Mouse (Mus musculus) forebrain, postnatal 0 days (tissue): ENCODE results near the gene Dgat2. TPM values are rescaled to one million over a fixed set of nuclear protein-coding genes. Genes with fewer than 3 reads are reported as not detected.

Experiments
- ATAC-seq: fragments of 200-750 bp; cut with Nextera tagmentation; 2 replicates; pipeline ENCODE4 v1.8.0; 2017; ENCODE audit warnings: mild to moderate bottlenecking, moderate library complexity
- DNase-seq: peaks from one replicate; pipeline ENCODE4 v3.0.0-alpha.2; 2015
- H3K27ac ChIP-seq: fragments of 300-500 bp; sonication (generic); 2 replicates; pipeline ENCODE4 v1.5.1; 2014; ENCODE audit warnings: low read depth, mild to moderate bottlenecking, antibody characterized with exemption, low read length, moderate library complexity, mixed read lengths
- H3K27me3 ChIP-seq: fragments of 300-500 bp; sonication (generic); 2 replicates; pipeline ENCODE4 v1.6.1; 2014; ENCODE audit warnings: mild to moderate bottlenecking, low read length, mixed read lengths; ENCODE audit not compliant: insufficient read depth
- H3K36me3 ChIP-seq: fragments of 300-500 bp; sonication (generic); 2 replicates; pipeline ENCODE4 v1.6.1; 2014; ENCODE audit warnings: mild to moderate bottlenecking, moderate library complexity; ENCODE audit not compliant: insufficient read depth
- H3K4me1 ChIP-seq: fragments of 300-500 bp; sonication (generic); 2 replicates; pipeline ENCODE4 v1.6.1; 2014; ENCODE audit warnings: antibody characterized with exemption; ENCODE audit not compliant: insufficient read depth
- H3K4me2 ChIP-seq: fragments of 300-500 bp; sonication (generic); 2 replicates; pipeline ENCODE4 v1.6.1; 2014; ENCODE audit warnings: low read depth, mild to moderate bottlenecking, moderate library complexity
- H3K4me3 ChIP-seq: fragments of 300-500 bp; sonication (generic); 2 replicates; pipeline ENCODE4 v1.5.1; 2014; ENCODE audit warnings: low read depth, low read length, mixed read lengths
- H3K9ac ChIP-seq: fragments of 300-500 bp; sonication (generic); 2 replicates; pipeline ENCODE4 v1.6.1; 2014; ENCODE audit warnings: mild to moderate bottlenecking
- H3K9me3 ChIP-seq: fragments of 300-500 bp; sonication (generic); 2 replicates; pipeline ENCODE4 v1.6.1; 2016; ENCODE audit warnings: low read length
- CTCF ChIP-seq: sonication (generic); IDR thresholded peaks from 2 replicates; pipeline ENCODE4 v1.5.1; 2016; ENCODE audit warnings: antibody characterized with exemption, control low read depth, low read depth
- WGBS: fragments of 180-500 bp; shearing (Covaris S2); extraction: QIAGEN DNeasy Blood & Tissue Kit; methylation state at CpG from one replicate; pipeline ENCODE4 v1.1.7; 2014; 5-methylcytosine and 5-hydroxymethylcytosine counted together
- polyA plus RNA-seq: library from polyadenylated mRNA; unstranded; fragments of >200 nt; fragmentation: Nextera tagmentation; extraction: Ambion mirVana; gene quantifications from 2 replicates; pipeline ENCODE4 v1.2.1, GENCODE M21; 2015
- total RNA-seq: library from RNA; depleted of rRNA; stranded (reverse); fragments of >200 nt; gene quantifications from 2 replicates; pipeline ENCODE4 v1.2.3, GENCODE M21; 2014

Dgat2 gene
- total and polyA plus RNA-seq, 2 experiments from 2014 or later, result 41.3 TPM

- no peaks in the 10 kb centered on the region for H3K27me3 ChIP-seq
- no peaks in the 10 kb centered on the region for H3K4me1 ChIP-seq
- no peak overlapping the region for H3K4me2 ChIP-seq
- H3K27ac ChIP-seq, result no peak overlapping the region
- H3K4me3 ChIP-seq, result no peak overlapping the region
- H3K9ac ChIP-seq, result no peak overlapping the region
- no peaks in the 10 kb centered on the region for H3K9me3 ChIP-seq
- ATAC-seq (no peak), DNase-seq (no peak)
- WGBS, result 62% methylated on average over 1 of the region's 1 CpGs
- TF ChIP-seq CTCF, result no peak
- no peaks in the 10 kb centered on the region for H3K36me3 ChIP-seq
These were observed 33.5 kb downstream of the Dgat2 start for GRCm38 (mm10) chr7:99149017-99149416.

- DNase-seq (no peak), ATAC-seq (no peak)
- Histone ChIP-seq H3K27me3 (no peaks in the 10 kb centered on the region), H3K9me3 (no peaks in the 10 kb centered on the region), H3K4me2 (no peak overlapping the region), H3K4me3 (no peak overlapping the region), H3K4me1 (no peaks in the 10 kb centered on the region), H3K9ac (no peak overlapping the region), H3K36me3 (no peaks in the 10 kb centered on the region), H3K27ac (no peak overlapping the region)
- no peak for TF ChIP-seq CTCF
- WGBS, result 86% methylated on average over 7 of the region's 7 CpGs
These were observed 35.0 kb downstream of the Dgat2 start for GRCm38 (mm10) chr7:99147494-99147893.

- no peak for TF ChIP-seq CTCF
- no peak for ATAC-seq
- WGBS, result 83% methylated on average over 7 of the region's 7 CpGs
These were observed 35.6 kb downstream of the Dgat2 start for GRCm38 (mm10) chr7:99146906-99147305.

DNA sequence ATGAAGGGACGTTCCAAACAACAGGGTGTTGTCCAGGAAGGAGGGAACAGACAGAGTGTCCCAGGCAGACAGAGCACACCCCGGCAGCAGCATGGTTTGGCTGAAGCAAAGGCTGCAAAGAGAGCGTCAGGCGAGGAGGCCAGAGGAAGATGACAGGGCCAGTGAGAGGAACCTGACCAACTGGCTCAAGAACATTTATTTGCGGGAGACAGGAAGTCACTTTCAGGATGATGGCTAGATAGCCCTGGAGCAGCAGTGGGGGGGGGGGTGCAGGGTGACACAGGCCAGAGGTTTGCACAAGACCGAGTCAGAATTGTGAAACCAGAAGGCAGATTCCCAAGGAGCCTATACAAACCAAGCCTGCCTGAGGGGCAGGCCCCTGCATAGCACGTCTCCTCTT, 36.5 kb downstream of the Dgat2 start:
- no peak for DNase-seq
- H3K4me1 ChIP-seq, result 0 out of 2 replicates have a peak, but pooled peaks cover 3% of the 10 kb centered on the region
- no peak for ATAC-seq
- no peak overlapping the region for H3K9ac ChIP-seq
- no peak overlapping the region for H3K4me2 ChIP-seq
- TF ChIP-seq CTCF, result no peak
- H3K27ac ChIP-seq, result no peak overlapping the region
- 71% methylated on average over 7 of the region's 7 CpGs for WGBS
- H3K4me3 ChIP-seq, result no peak overlapping the region
- no peaks in the 10 kb centered on the region for H3K27me3 ChIP-seq
- no peaks in the 10 kb centered on the region for H3K9me3 ChIP-seq
- no peaks in the 10 kb centered on the region for H3K36me3 ChIP-seq

More at GRCm38 (mm10) chr7:99146906-99147305, 35.6 kb downstream of the Dgat2 start:
- Histone ChIP-seq H3K4me3 (no peak overlapping the region), H3K27me3 (no peaks in the 10 kb centered on the region), H3K4me1 (0 out of 2 replicates have a peak, but pooled peaks cover 2% of the 10 kb centered on the region), H3K9me3 (no peaks in the 10 kb centered on the region), H3K4me2 (no peak overlapping the region), H3K9ac (no peak overlapping the region), H3K36me3 (no peaks in the 10 kb centered on the region), H3K27ac (no peak overlapping the region)
- DNase-seq, result no peak

- Histone ChIP-seq H3K9ac (no peak overlapping the region), H3K4me2 (no peak overlapping the region), H3K4me1 (0 out of 2 replicates have a peak, but pooled peaks cover 3% of the 10 kb centered on the region), H3K36me3 (no peaks in the 10 kb centered on the region), H3K27ac (no peak overlapping the region), H3K9me3 (no peaks in the 10 kb centered on the region), H3K4me3 (no peak overlapping the region), H3K27me3 (no peaks in the 10 kb centered on the region)
- DNase-seq (no peak), ATAC-seq (no peak)
- TF ChIP-seq CTCF, result no peak
- WGBS, result 66% methylated on average over 11 of the region's 11 CpGs
These were observed 37.9 kb downstream of the Dgat2 start for GRCm38 (mm10) chr7:99144616-99145015.

GRCm38 (mm10) chr7:99143244-99143643, 39.3 kb downstream of the Dgat2 start:
- Histone ChIP-seq H3K4me3 (no peak overlapping the region), H3K27me3 (no peaks in the 10 kb centered on the region), H3K9ac (no peak overlapping the region), H3K4me2 (no peak overlapping the region), H3K36me3 (no peaks in the 10 kb centered on the region), H3K27ac (no peak overlapping the region), H3K9me3 (no peaks in the 10 kb centered on the region), H3K4me1 (peaks cover 6% of the 10 kb centered on the region; the same call in 1 of the 2 replicates)
- TF ChIP-seq CTCF, result no peak
- 78% methylated on average over 3 of the region's 3 CpGs for WGBS
- DNase-seq, result no peak
- no peak for ATAC-seq

- H3K9me3 ChIP-seq, result no peaks in the 10 kb centered on the region
- H3K4me2 ChIP-seq, result peak overlapping the region; percentile 77
- H3K4me3 ChIP-seq, result peak overlapping the region; percentile 96
- DNase-seq (no peak), ATAC-seq (no peak)
- H3K27ac ChIP-seq, result peak overlapping the region; percentile 62
- H3K9ac ChIP-seq, result peak overlapping the region; percentile 31
- no peak for TF ChIP-seq CTCF
- no peaks in the 10 kb centered on the region for H3K36me3 ChIP-seq
- H3K27me3 ChIP-seq, result no peaks in the 10 kb centered on the region
- H3K4me1 ChIP-seq, result peaks cover 7% of the 10 kb centered on the region; the same call in 1 of the 2 replicates
- 24% methylated on average over 12 of the region's 12 CpGs for WGBS
These were observed 40.5 kb downstream of the Dgat2 start for GRCm38 (mm10) chr7:99141919-99142606.
